Mouse (Mus musculus) small intestine, adult 2 months (tissue): ENCODE data around the gene Nadk.

Experiments
- CTCF ChIP-seq: fragments of 200-500 bp; IDR thresholded peaks from 2 replicates; pipeline ENCODE4 v1.5.1; 2012; ENCODE audit warnings: low read depth, mild to moderate bottlenecking, control low read depth, inconsistent platforms, low read length, moderate library complexity, mixed read lengths; ENCODE audit not compliant: insufficient replicate concordance, insufficient read length; ENCODE audit errors: extremely low read depth
- POLR2A ChIP-seq: fragments of 200-500 bp; IDR thresholded peaks from 2 replicates; pipeline ENCODE4 v1.6.1; 2012; ENCODE audit warnings: low read depth, mild to moderate bottlenecking, control low read depth, inconsistent platforms, low read length, moderate library complexity

DNA sequence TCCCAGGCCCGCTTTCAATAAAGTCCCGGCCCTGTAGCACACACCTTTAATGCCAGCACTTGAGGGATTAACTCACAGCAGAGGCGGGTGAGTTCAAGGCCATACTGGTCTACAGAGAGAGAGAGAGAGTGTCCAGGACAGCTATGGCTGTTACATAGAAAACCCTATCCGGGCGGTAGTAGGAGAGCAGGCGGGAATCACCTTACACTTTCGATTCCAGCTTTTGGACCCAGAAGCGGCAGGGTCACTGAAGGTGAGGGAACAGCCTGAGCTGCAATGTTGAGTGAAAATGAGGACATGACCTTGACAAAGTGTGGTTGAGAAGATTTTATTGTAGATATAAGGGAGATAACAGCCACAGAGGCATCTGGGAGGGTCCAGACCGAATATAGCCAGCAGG, 11.7 kb downstream of the Nadk start:
- TF ChIP-seq CTCF: no peak
- TF ChIP-seq POLR2A: no peak
